Mouse (Mus musculus): ENCODE data around the gene Itpr2. TPM values are rescaled to one million over a fixed set of nuclear protein-coding genes. Genes with fewer than 3 reads are reported as not detected.
A peak's percentile ranks its signal among the peaks of the same experiment; 100 is the strongest.
"Not testable (repeated sequence)": the region's sequence is repeated elsewhere in the genome, so short reads cannot be mapped to it uniquely, and the experiment has no call there.

Itpr2 gene
- total RNA-seq, 1 experiment from 2014 or later = 123 TPM

- no peak for ATAC-seq (ENCODE audit: extremely low read depth, insufficient number of reproducible peaks, low FRiP score, poor library complexity, severe bottlenecking)
Measured at GRCm38 (mm10) chr6:146478888-146479683, 22.9 kb downstream of the Itpr2 start.

- no peak for ATAC-seq (ENCODE audit: extremely low read depth, insufficient number of reproducible peaks, low FRiP score, poor library complexity, severe bottlenecking)
Measured at GRCm38 (mm10) chr6:146476865-146477264, 25.2 kb downstream of the Itpr2 start.

- ATAC-seq (ENCODE audit: extremely low read depth, insufficient number of reproducible peaks, low FRiP score, poor library complexity, severe bottlenecking) = no peak
Measured at GRCm38 (mm10) chr6:146474166-146474565, 27.9 kb downstream of the Itpr2 start.

GRCm38 (mm10) chr6:146473216-146473955 is 28.6 kb downstream of the Itpr2 start:
- no peak for ATAC-seq (ENCODE audit: extremely low read depth, insufficient number of reproducible peaks, low FRiP score, poor library complexity, severe bottlenecking)

- ATAC-seq (ENCODE audit: extremely low read depth, insufficient number of reproducible peaks, low FRiP score, poor library complexity, severe bottlenecking) = no peak
Measured at GRCm38 (mm10) chr6:146470378-146470777, 31.6 kb downstream of the Itpr2 start.

- ATAC-seq (ENCODE audit: extremely low read depth, insufficient number of reproducible peaks, low FRiP score, poor library complexity, severe bottlenecking) = no peak
Measured at GRCm38 (mm10) chr6:146469936-146470335, 32.1 kb downstream of the Itpr2 start.

- no peak for ATAC-seq (ENCODE audit: extremely low read depth, insufficient number of reproducible peaks, low FRiP score, poor library complexity, severe bottlenecking)
Measured at GRCm38 (mm10) chr6:146468361-146468760, 33.7 kb downstream of the Itpr2 start.

GRCm38 (mm10) chr6:146464645-146465042 is 37.4 kb downstream of the Itpr2 start:
- not testable (repeated sequence) for ATAC-seq (ENCODE audit: extremely low read depth, insufficient number of reproducible peaks, low FRiP score, poor library complexity, severe bottlenecking)

GRCm38 (mm10) chr6:146464014-146464644 is 37.9 kb downstream of the Itpr2 start:
- no peak for ATAC-seq (ENCODE audit: extremely low read depth, insufficient number of reproducible peaks, low FRiP score, poor library complexity, severe bottlenecking)

GRCm38 (mm10) chr6:146460936-146461335 is 41.1 kb downstream of the Itpr2 start:
- ATAC-seq (ENCODE audit: extremely low read depth, insufficient number of reproducible peaks, low FRiP score, poor library complexity, severe bottlenecking) = no peak

- no peak for ATAC-seq (ENCODE audit: extremely low read depth, insufficient number of reproducible peaks, low FRiP score, poor library complexity, severe bottlenecking)
Measured at GRCm38 (mm10) chr6:146458436-146458835, 43.6 kb downstream of the Itpr2 start.

GRCm38 (mm10) chr6:146456741-146457140 is 45.3 kb downstream of the Itpr2 start:
- no peak for ATAC-seq (ENCODE audit: extremely low read depth, insufficient number of reproducible peaks, low FRiP score, poor library complexity, severe bottlenecking)

- no peak for ATAC-seq (ENCODE audit: extremely low read depth, insufficient number of reproducible peaks, low FRiP score, poor library complexity, severe bottlenecking)
Measured at GRCm38 (mm10) chr6:146454520-146455511, 47.2 kb downstream of the Itpr2 start.

GRCm38 (mm10) chr6:146452474-146452873 is 49.5 kb downstream of the Itpr2 start:
- ATAC-seq (ENCODE audit: extremely low read depth, insufficient number of reproducible peaks, low FRiP score, poor library complexity, severe bottlenecking) = 0 out of 2 replicates have a peak, but pooled peaks have one; percentile 19

- ATAC-seq (ENCODE audit: extremely low read depth, insufficient number of reproducible peaks, low FRiP score, poor library complexity, severe bottlenecking) = no peak
Measured at GRCm38 (mm10) chr6:146446032-146446704, 55.9 kb downstream of the Itpr2 start.

GRCm38 (mm10) chr6:146439826-146440225 is 62.2 kb downstream of the Itpr2 start:
- ATAC-seq (ENCODE audit: extremely low read depth, insufficient number of reproducible peaks, low FRiP score, poor library complexity, severe bottlenecking) = no peak

- ATAC-seq (ENCODE audit: extremely low read depth, insufficient number of reproducible peaks, low FRiP score, poor library complexity, severe bottlenecking) = no peak
Measured at GRCm38 (mm10) chr6:146439071-146439818, 62.8 kb downstream of the Itpr2 start.

Measured in neutrophil, adult 5-6 weeks (primary cell).